Mouse (Mus musculus) kidney, postnatal 0 days (tissue): ENCODE data around the gene Olfr205. TPM values are rescaled to one million over a fixed set of nuclear protein-coding genes. Genes with fewer than 3 reads are reported as not detected.
"Not testable (repeated sequence)": the region's sequence is repeated elsewhere in the genome, so short reads cannot be mapped to it uniquely, and the experiment has no call there.

Source experiments
- ATAC-seq: fragments of 200-750 bp; cut with Nextera tagmentation; replicated peaks from 2 replicates; pipeline ENCODE4 v1.8.0; 2017; ENCODE audit warnings: low read depth, moderate number of reproducible peaks, moderate TSS enrichment, moderate library complexity; ENCODE audit not compliant: low FRiP score
- DNase-seq: peaks from one replicate; pipeline ENCODE4 v3.0.0-alpha.2; 2016; ENCODE audit warnings: low spot score
- H3K27ac ChIP-seq: fragments of 300-500 bp; sonication (generic); 2 replicates; pipeline ENCODE4 v1.5.1; 2014; ENCODE audit warnings: mild to moderate bottlenecking
- H3K27me3 ChIP-seq: fragments of 300-500 bp; sonication (generic); 2 replicates; pipeline ENCODE4 v1.6.1; 2014; ENCODE audit warnings: low read length, mixed read lengths; ENCODE audit not compliant: insufficient read depth
- H3K36me3 ChIP-seq: fragments of 300-500 bp; sonication (generic); 2 replicates; pipeline ENCODE4 v1.6.1; 2014; ENCODE audit warnings: low read length, mixed read lengths; ENCODE audit not compliant: insufficient read depth
- H3K4me1 ChIP-seq: fragments of 300-500 bp; sonication (generic); replicated peaks from 2 replicates; pipeline ENCODE4 v1.6.1; 2014; ENCODE audit warnings: antibody characterized with exemption, low read length, mixed read lengths; ENCODE audit not compliant: insufficient read depth
- H3K4me2 ChIP-seq: fragments of 300-500 bp; sonication (generic); 2 replicates; pipeline ENCODE4 v1.6.1; 2014; ENCODE audit warnings: mild to moderate bottlenecking, low read length, moderate library complexity, mixed read lengths
- H3K4me3 ChIP-seq: fragments of 300-500 bp; sonication (generic); replicated peaks from 2 replicates; pipeline ENCODE4 v1.5.1; 2014; ENCODE audit warnings: low read depth, low read length
- H3K9ac ChIP-seq: fragments of 300-500 bp; sonication (generic); 2 replicates; pipeline ENCODE4 v1.6.1; 2014; ENCODE audit warnings: low read depth, low read length
- H3K9me3 ChIP-seq: fragments of 300-500 bp; sonication (generic); replicated peaks from 2 replicates; pipeline ENCODE4 v1.6.1; 2016; ENCODE audit warnings: low read length, inconsistent platforms, mixed read lengths
- CTCF ChIP-seq: IDR thresholded peaks from 2 replicates; pipeline ENCODE4 v1.5.1; 2016; ENCODE audit warnings: antibody characterized with exemption, low read depth, mild to moderate bottlenecking, moderate library complexity
- WGBS: fragments of 180-500 bp; shearing (Covaris S2); extraction: QIAGEN DNeasy Blood & Tissue Kit; methylation state at CpG from one replicate; pipeline ENCODE4 v1.1.7; 2014; 5-methylcytosine and 5-hydroxymethylcytosine counted together
- polyA plus RNA-seq: library from polyadenylated mRNA; unstranded; fragments of >200 nt; fragmentation: Nextera tagmentation; extraction: Ambion mirVana; gene quantifications from 2 replicates; pipeline ENCODE4 v1.2.1, GENCODE M21; 2015

The Olfr205 gene
- not detected in 2 replicates for polyA plus RNA-seq

GRCm38 (mm10) chr16:59331038-59331437, at the start of gene Olfr205:
Gene Olfr205, minus strand, starts transcription at chr16:59331138.
- Histone ChIP-seq H3K27me3 (no peaks in the 10 kb centered on the region), H3K4me3 (no peak within 1 kb of the TSS), H3K27ac (no peak within 1 kb of the TSS), H3K4me2 (no peak within 1 kb of the TSS), H3K36me3 (no peaks in the 10 kb centered on the region), H3K9ac (no peak within 1 kb of the TSS), H3K9me3 (no peaks in the 10 kb centered on the region), H3K4me1 (no peaks in the 10 kb centered on the region)
- TF ChIP-seq CTCF = no peak
- ATAC-seq = no peak
- no peak for DNase-seq

- no peak within 1 kb of the TSS for H3K4me3 ChIP-seq
- H3K27me3 ChIP-seq = no peaks in the 10 kb centered on the region
- H3K27ac ChIP-seq = no peak within 1 kb of the TSS
- no peaks in the 10 kb centered on the region for H3K4me1 ChIP-seq
- H3K9me3 ChIP-seq = no peaks in the 10 kb centered on the region
- H3K9ac ChIP-seq = no peak within 1 kb of the TSS
- DNase-seq (no peak), ATAC-seq (no peak)
- 78% methylated on average over 2 of the region's 2 CpGs for WGBS
- H3K36me3 ChIP-seq = no peaks in the 10 kb centered on the region
- TF ChIP-seq CTCF = no peak
- H3K4me2 ChIP-seq = no peak within 1 kb of the TSS
Observed at GRCm38 (mm10) chr16:59363893-59364292, 33.0 kb upstream of the Olfr205 start, which contains the start of gene Olfr209. Gene Olfr209, minus strand, starts transcription at chr16:59363993.

- Histone ChIP-seq H3K9ac (no peak within 1 kb of the TSS), H3K27ac (no peak within 1 kb of the TSS), H3K36me3 (no peaks in the 10 kb centered on the region), H3K4me1 (no peaks in the 10 kb centered on the region), H3K27me3 (no peaks in the 10 kb centered on the region), H3K4me3 (no peak within 1 kb of the TSS), H3K9me3 (no peaks in the 10 kb centered on the region), H3K4me2 (no peak within 1 kb of the TSS)
- no peak for TF ChIP-seq CTCF
- 75% methylated on average over 1 of the region's 1 CpGs for WGBS
- ATAC-seq (no peak), DNase-seq (no peak)
Observed at GRCm38 (mm10) chr16:59349146-59349545, 18.2 kb upstream of the Olfr205 start, which contains the start of gene Olfr206. Gene Olfr206, minus strand, starts transcription at chr16:59349246.

DNA sequence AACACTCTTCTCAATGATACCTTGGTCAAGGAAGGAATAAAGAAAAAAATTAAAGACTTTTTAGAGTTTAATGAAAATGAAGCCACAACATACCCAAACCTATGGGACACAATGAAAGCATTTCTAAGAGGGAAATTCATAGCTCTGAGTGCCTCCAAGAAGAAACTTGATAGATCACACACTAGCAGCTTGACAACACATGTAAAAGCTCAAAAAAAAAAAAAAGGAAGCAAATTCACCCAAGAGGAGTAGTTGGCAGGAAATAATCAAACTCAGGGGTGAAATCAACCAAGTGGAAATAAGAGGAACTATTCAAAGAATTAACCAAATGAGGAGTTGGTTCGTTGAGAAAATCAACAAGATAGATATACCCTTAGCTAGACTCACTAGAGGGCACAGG, 7.7 kb downstream of the Olfr205 start:
- DNase-seq, H3K9me3 ChIP-seq, H3K4me1 ChIP-seq, ATAC-seq, H3K9ac ChIP-seq, H3K27ac ChIP-seq, H3K36me3 ChIP-seq, H3K27me3 ChIP-seq, H3K4me3 ChIP-seq, H3K4me2 ChIP-seq: not testable (repeated sequence)
- WGBS = 69% methylated on average over 1 of the region's 1 CpGs

DNA sequence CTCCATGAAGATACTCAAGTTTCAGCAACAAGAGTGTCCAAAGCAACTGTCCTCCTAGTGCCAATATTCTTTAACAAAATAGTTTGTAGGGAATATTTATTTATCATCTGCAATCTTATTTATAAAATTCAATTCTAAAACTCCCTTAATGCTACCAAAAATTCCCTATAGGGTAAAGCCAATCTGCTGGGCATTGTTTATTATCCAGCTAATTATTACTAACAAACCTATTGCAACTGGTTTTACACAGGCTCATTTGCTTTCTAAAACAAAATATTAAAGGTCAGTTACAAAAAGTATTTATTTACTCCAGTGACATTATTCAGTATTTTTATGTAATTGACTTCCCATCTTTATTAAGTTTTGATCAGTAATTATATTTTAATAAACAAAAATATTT, 12.8 kb downstream of the Olfr205 start, which contains the start of gene Olfr204:
Gene Olfr204, minus strand, starts transcription at position 101 of the 400 bp plus-strand sequence.
- DNase-seq = no peak
- no peak for ATAC-seq
- H3K9ac ChIP-seq = no peak within 1 kb of the TSS
- TF ChIP-seq CTCF = no peak
- no peaks in the 10 kb centered on the region for H3K9me3 ChIP-seq
- H3K4me2 ChIP-seq = no peak within 1 kb of the TSS
- H3K4me3 ChIP-seq = no peak within 1 kb of the TSS
- no peaks in the 10 kb centered on the region for H3K4me1 ChIP-seq
- H3K36me3 ChIP-seq = no peaks in the 10 kb centered on the region
- no peak within 1 kb of the TSS for H3K27ac ChIP-seq
- no peaks in the 10 kb centered on the region for H3K27me3 ChIP-seq

GRCm38 (mm10) chr16:59298581-59298980, 32.4 kb downstream of the Olfr205 start, which contains the start of gene Olfr203:
Gene Olfr203, plus strand, starts transcription at chr16:59298881.
- H3K4me2 ChIP-seq = no peak within 1 kb of the TSS
- no peaks in the 10 kb centered on the region for H3K9me3 ChIP-seq
- DNase-seq = no peak
- H3K27ac ChIP-seq = no peak within 1 kb of the TSS
- H3K4me3 ChIP-seq = no peak within 1 kb of the TSS
- WGBS = 84% methylated on average over 2 of the region's 2 CpGs
- no peaks in the 10 kb centered on the region for H3K4me1 ChIP-seq
- no peaks in the 10 kb centered on the region for H3K27me3 ChIP-seq
- no peaks in the 10 kb centered on the region for H3K36me3 ChIP-seq
- H3K9ac ChIP-seq = no peak within 1 kb of the TSS
- TF ChIP-seq CTCF = no peak
- ATAC-seq = no peak

GRCm38 (mm10) chr16:59287576-59287975, 43.4 kb downstream of the Olfr205 start:
- not testable (repeated sequence) for H3K9me3 ChIP-seq, H3K4me2 ChIP-seq, H3K27me3 ChIP-seq, H3K4me1 ChIP-seq, H3K27ac ChIP-seq, H3K36me3 ChIP-seq, H3K9ac ChIP-seq, H3K4me3 ChIP-seq, ATAC-seq, DNase-seq
- 73% methylated on average over 9 of the region's 9 CpGs for WGBS
